Mouse (Mus musculus) v-Abl transformed pro-B cells (cell line): ENCODE results near the gene Rpl26.

Experiments
- in situ Hi-C, 2 experiments: fragments of 400-800 bp; cut with MboI; formaldehyde crosslinking; loops; one replicate each; pipeline ENCODE4 v1.15.1; 2025; ENCODE audit not compliant: unreplicated experiment in 2 of 2

Rpl26 gene

DNA sequence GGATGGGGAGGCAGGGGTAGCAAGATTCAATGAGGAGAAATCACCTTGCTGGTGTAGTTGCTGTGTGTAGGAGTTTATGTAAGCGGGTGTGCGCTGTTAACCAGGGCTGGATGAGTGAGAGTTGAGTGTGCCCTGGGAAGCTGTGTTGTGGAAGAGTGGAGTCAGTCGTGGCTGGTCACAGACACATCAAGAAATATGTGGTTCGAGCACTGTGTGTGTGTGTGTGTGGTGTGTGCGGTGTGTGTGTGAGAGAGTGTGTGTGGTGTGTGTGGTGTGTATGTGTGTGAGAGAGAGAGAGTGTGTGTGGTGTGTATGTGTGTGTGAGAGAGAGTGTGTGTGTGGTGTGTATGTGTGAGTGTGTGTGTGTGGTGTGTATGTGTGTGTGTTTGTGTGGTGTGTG is 54.1 kb downstream of the Rpl26 start:
- in situ Hi-C loops, result no loop called here

DNA sequence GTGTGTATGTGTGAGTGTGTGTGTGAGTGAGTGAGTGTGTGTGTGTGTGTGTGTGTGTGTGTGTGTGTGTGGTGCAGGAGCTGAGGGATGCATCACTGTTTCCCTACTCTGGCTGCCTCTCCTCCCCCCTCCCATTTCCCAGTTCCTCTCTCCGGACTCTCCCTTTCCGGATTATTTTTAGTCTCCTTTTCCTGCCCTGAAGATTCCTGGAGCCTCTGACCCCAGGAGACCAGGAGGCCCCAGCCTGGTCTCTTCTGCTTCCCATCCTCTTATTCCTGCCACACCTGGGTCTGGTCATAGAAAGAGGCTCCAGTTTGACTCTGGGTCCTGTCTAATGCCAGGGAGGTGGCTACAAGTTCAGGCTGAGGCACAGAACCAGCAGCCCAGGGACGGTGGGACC is 54.7 kb downstream of the Rpl26 start:
- in situ Hi-C loops, result no loop called here
